Mouse (Mus musculus) cerebellum, postnatal 36 days (tissue): ENCODE results near the gene Synpo2l.
A peak's percentile ranks its signal among the peaks of the same experiment; 100 is the strongest.
"Not testable (repeated sequence)": the region's sequence is repeated elsewhere in the genome, so short reads cannot be mapped to it uniquely, and the experiment has no call there.

Experiments
- DNase-seq, 2 experiments: peaks; one replicate each; pipeline ENCODE4 v3.0.0; 2021 to 2022; ENCODE audit warnings: mixed read lengths in 2 of 2

The Synpo2l gene

GRCm38 (mm10) chr14:20640644-20641437, 27.3 kb downstream of the Synpo2l start, which contains the start of gene Usp54:
Gene Usp54 (minus strand): TSS chr14:20641063.
- DNase-seq, result peak; percentile 97 to 98

DNA sequence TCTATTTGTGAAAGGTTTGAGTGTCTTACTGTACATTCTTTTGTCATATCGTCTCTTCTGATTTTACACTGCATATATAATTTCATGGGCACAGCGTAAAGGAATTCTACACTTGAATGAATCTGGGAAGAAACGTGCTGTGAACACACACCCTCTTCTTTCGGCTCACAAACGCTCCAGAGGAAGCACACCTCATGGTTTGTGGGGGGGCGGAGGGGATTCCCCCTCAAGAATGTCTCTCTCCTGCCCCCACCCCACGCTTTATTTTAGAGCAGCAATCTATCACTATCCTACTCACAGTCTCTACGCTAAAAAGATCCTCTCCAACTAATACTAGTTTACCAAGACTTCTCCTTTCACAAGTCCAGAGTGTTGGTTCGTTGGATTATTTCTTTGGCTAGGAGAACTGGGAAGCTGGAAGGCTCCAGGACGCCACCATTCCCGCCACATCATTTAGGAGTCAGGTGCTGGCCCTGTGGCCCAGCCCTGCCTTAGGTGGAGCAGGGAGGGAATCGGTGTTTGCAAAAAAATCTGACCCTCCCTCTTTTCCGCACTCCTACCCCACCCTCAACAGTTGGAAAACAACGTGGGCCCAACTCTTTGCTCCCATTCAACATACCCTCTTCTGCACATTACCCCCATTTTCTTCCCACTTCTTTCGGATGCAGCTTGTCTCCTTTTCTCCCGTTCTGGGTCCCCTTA, 28.1 kb downstream of the Synpo2l start:
- DNase-seq, result peak; percentile 17 to 31

- no peak for DNase-seq
Measured at GRCm38 (mm10) chr14:20638702-20639101, 29.5 kb downstream of the Synpo2l start.

GRCm38 (mm10) chr14:20637818-20638574, 30.2 kb downstream of the Synpo2l start:
- no peak for DNase-seq

- not testable (repeated sequence) for DNase-seq
Measured at GRCm38 (mm10) chr14:20636968-20637367, 31.2 kb downstream of the Synpo2l start.

- DNase-seq, result no peak
Measured at GRCm38 (mm10) chr14:20635546-20635945, 32.6 kb downstream of the Synpo2l start.

GRCm38 (mm10) chr14:20631253-20631652, 36.9 kb downstream of the Synpo2l start:
- DNase-seq, result no peak

DNA sequence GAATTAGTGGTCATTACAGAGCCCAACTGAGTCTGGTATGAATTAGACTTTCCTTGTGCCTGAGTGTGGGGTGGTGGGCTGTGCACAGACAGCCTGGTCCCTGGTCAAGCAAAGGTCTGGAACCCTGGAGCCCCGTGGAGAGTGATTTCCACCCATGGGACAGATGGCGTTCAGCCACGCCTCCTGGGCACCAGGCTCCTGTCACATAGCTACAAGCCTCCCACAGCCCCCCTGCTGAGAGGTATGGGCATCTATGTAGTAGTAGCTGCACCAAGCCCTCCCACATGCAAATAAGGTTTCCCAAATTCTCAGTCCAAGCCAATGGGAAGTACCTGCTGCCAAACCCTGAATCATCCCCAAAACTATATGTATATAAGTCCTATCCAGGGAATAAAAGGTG, 41.2 kb downstream of the Synpo2l start:
- DNase-seq, result peak; percentile 29 to 44

DNA sequence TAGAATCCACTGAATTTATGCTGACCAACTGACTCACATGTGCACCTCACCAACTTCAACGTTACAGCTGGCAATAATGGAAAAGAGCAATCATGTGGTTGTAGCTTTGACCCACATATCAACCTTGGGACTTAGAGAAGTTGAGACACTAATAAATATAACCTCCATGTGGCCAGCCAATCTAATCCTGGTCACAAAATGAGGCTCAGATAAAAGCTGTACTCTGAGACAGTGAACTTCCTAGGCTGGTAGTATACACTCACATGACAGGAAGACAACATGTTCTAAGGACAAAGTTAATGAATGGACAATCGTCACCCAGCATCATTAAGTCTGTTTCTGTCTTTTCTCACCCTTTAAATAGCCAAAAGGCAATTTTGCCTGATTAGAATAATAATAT, 41.7 kb downstream of the Synpo2l start:
- DNase-seq, result no peak

GRCm38 (mm10) chr14:20622907-20623306, 45.2 kb downstream of the Synpo2l start:
- DNase-seq, result no peak

DNA sequence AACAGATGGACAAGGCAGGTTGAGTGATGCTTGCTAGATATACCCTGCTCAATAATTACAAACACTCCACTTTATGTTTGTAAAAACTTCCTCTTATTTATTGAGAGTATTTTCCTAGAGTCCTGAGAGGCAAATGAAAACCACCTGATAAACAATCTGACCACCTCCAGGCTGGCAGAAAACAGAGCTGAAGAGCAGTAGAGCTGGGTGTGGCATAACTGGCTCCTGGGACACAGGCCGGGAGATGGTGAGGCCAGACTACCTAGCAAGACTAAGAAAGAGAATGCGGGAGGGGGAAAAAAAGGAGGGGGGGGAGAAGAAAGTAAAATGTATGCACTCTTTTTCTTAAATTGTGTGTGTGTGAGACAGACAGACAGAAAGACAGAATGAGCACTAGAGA, 45.7 kb downstream of the Synpo2l start:
- no peak for DNase-seq

DNA sequence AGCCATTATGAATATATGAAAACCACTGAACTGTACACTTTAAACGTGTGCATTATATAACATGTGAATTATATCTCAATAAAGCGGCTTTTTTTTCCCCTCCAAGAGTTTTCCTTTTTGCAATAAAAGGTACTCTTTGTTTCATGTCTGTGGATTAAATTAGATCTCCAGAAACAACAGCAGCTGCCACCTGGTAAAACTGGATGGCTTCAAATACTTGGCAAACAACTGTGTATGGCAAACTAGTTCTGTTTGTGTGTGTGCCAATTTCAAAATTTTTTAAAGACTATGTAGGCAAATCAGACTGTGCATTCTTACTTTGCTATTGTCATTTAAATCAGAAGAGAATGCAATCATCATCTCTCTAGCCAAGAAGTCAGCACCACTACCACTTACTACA, 46.3 kb downstream of the Synpo2l start:
- no peak for DNase-seq

- no peak for DNase-seq
Measured at GRCm38 (mm10) chr14:20619131-20619530, 49.0 kb downstream of the Synpo2l start.

- no peak for DNase-seq
Measured at GRCm38 (mm10) chr14:20618211-20618610, 49.9 kb downstream of the Synpo2l start.

DNA sequence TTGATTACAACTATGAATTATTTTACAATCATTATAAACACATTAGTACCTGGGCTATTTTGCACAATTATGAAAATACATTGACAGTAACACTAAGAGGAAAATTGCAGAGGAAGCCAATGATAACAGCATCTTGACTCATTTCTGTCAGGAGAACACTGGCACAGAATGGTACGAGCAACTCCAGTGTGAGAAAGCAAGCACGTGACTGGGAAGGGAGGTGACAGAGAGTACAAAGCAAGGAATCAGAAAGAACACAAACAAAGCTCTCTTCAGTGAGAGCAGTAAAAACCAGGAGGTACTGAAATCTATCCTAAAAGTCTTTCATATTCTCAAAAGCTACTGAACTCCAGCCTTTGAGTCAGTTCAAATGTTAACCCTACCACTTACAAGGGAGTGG, 51.7 kb downstream of the Synpo2l start:
- DNase-seq, result no peak

- DNase-seq, result no peak
Measured at GRCm38 (mm10) chr14:20615075-20615474, 53.1 kb downstream of the Synpo2l start.

- no peak for DNase-seq
Measured at GRCm38 (mm10) chr14:20612820-20613219, 55.3 kb downstream of the Synpo2l start.

GRCm38 (mm10) chr14:20610146-20610545, 58.0 kb downstream of the Synpo2l start:
- DNase-seq, result no peak

- no peak for DNase-seq
Measured at GRCm38 (mm10) chr14:20609519-20609918, 58.6 kb downstream of the Synpo2l start.
